Mouse (Mus musculus) brain, embryonic 14.5 days (tissue): ENCODE results near the gene Sema3g. TPM values are rescaled to one million over a fixed set of nuclear protein-coding genes. Genes with fewer than 3 reads are reported as not detected.

ENCODE experiments used
- DNase-seq: peaks from one replicate; pipeline ENCODE4 v3.0.0-alpha.2; 2011; ENCODE audit warnings: low read depth
- CTCF ChIP-seq: fragments of 200-500 bp; IDR thresholded peaks from 2 replicates; pipeline ENCODE4 v1.5.1; 2012; ENCODE audit warnings: inconsistent platforms, mild to moderate bottlenecking, moderate library complexity, borderline replicate concordance; ENCODE audit not compliant: insufficient read depth, insufficient read length; ENCODE audit errors: extremely low read depth
- POLR2A ChIP-seq: fragments of 200-500 bp; IDR thresholded peaks from 2 replicates; pipeline ENCODE4 v1.6.1; 2012; ENCODE audit warnings: mild to moderate bottlenecking, inconsistent platforms, borderline replicate concordance; ENCODE audit not compliant: poor library complexity, insufficient read depth, insufficient read length, severe bottlenecking; ENCODE audit errors: extremely low read depth
- polyA plus RNA-seq: library from polyadenylated mRNA; depleted of rRNA; stranded (reverse); fragments of >200 nt; gene quantifications from 2 replicates; pipeline ENCODE4 v1.2.3, GENCODE M21; 2012

The Sema3g gene
- polyA plus RNA-seq, 1 experiment, result 2.7 TPM

DNA sequence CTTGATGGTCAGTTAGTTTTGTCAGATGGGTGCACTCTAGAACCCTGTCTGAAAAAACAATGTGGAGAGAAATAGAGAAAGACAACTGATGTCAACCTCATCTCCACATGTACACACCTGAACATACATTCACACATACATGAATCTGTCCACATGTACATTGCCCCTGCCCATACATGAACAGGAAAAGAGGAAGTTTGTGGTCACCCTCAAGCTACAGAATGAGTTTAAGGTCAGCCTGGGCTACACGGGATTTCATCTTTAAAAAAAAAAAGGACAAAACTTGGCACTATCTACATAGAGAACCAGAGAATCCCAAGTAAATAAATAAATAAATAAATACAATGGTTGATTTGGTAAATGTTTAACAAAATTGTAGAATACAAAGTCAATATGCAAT lies 27.1 kb downstream of the Sema3g start:
- TF ChIP-seq POLR2A (no peak), CTCF (no peak)
- DNase-seq, result no peak

DNA sequence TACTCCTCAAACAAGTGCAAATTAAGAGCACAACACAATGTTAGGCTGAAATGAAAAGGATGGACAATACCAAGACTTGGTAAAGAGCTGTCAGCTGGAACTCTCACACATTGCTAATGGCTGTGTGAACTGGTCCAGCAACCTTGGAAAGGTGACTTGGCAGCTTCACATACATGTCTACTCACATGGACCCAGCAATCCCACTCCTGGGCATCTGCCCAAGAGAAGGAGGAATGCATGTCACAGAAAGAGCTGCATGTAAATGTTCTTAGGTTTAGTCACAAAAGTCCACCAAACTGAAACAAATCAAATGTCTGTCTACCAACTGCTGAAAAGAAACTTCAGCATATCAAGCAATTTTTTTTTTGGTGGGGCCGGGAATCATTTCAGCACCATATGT lies 28.3 kb downstream of the Sema3g start:
- no peak for DNase-seq
- TF ChIP-seq CTCF (no peak), POLR2A (no peak)

DNA sequence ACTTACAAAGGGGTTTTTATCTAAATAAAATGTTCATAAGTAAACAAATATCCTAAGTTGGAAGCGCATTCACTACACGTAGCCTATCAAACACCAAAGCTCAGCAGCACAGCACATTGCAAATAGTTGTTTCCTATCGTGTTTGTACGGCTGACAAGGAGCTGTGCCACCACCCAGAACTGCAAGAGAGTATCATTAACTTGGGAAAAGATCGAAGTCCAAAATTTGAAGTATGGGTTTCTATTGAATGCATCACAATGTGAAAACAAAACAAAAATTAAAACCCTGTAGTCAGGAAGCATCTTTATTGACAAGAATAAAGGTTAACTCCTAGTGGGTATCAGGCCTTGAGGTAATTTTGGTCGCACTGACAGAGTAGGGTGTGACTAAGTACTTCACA lies 30.7 kb downstream of the Sema3g start:
- no peak for TF ChIP-seq CTCF
- no peak for TF ChIP-seq POLR2A
- DNase-seq, result no peak

DNA sequence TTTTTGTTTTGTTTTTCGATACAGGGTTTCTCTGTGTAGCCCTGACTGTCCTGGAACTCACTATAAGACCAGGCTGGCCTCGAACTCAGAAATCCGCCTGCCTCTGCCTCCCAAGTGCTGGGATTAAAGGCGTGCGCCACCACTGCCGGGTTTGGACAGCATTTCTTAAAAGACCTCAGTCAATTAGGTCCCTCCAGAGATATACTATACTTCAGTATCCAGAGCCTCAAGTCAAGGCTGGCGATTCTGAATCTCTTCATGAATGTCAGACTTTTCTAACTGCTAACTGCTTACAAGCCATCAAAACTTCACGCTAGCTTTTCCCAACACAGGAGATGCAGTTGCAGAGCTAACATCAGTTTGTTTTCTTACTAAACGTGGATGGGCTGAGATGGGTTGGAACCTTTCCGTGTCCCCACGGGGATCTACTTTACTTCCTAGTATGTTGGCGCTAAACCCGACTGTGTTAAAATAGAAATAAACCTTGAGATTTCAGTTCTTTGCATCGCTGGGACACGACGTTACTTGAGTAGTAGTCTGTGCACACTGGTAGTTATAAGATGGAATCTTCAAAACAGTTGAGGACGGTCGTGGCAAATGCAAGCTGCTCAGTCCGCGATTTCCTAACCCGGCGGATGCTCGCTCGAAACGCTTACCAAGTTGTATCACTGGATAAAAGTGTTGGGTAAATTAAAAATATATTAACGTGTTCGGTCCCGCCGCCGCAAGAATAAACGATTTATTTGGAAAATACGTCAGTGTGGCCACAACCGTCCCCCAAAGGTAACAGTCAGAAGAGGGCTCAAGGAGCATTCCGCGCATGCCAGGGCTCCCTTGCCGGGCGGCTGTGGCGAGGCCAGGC lies 32.8 kb downstream of the Sema3g start:
- no peak for DNase-seq

DNA sequence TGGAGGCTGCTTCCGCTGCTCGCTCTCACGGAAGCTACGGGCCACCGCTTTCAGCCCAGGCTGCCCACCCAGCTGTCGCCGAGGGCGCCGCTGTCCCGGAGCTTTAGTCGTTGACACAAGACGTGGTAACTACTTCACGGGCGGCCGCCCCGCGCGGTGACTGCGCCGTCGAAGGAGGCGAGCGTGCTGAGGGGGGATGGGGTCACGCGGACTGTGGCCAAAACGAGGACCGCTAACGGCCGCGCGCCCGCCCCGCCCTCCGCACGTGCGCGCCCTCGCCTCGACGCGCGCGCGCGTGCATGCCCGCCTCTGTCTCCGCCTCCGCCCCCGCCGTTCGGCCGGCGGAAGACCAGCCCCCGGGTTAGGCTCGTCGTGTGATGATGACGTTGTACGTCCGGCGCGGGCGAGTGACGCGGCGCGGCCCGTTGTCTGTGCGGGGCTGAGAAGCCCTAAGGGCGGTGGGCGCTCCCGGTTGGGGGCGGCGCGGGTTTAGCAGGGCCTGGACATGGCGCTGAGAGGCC lies 33.5 kb downstream of the Sema3g start, which contains the start of the genes Phf7 and Bap1:
Phf7 (minus strand) TSS at position 234 of the 521 bp plus-strand sequence.
Bap1 (plus strand) TSS at position 367 of the 521 bp plus-strand sequence.
- TF ChIP-seq POLR2A (peak; percentile 82), CTCF (no peak)
- peak; percentile 98 for DNase-seq

More for the DNA sequence above, 32.8 kb downstream of the Sema3g start:
- TF ChIP-seq CTCF (no peak), POLR2A (no peak)

DNA sequence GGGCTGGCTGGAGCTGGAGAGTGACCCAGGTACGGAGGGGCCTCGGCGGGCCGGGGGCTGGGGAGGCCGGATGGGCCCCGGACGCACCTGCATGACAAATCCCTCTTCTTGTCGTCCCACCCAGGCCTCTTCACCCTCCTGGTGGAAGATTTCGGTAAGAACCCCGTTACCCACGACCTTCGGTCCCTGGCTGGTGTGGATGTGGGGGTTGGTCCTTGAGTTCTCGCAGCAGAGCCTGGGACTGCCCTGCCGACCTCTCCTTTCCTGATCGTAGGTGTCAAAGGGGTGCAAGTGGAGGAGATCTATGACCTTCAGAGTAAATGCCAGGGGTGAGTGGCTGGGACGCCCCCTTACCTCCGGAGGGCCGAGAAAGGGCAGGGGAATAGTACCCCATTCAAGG lies 34.0 kb downstream of the Sema3g start:
- no peak for DNase-seq
- no peak for TF ChIP-seq CTCF
- TF ChIP-seq POLR2A, result no peak

DNA sequence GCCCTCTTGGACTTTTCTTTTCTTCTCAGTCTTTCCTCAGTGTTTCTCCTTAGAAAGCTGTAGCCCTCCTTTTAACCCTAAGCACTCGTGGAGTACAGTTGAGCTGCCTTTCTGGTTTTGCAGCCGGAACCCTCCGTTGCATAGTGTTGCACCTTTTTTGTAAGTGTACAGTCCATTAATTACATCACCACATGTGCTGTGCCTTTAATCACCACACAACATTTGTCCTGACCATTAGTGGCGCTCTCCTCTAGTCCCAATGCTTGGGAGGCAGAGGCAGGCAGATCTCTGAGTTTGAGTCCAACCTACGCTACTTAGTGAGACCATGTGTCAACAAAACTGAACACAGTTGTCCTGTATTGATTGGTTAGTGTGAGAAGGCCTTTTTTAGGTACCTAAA lies 34.4 kb downstream of the Sema3g start:
- no peak for TF ChIP-seq CTCF
- TF ChIP-seq POLR2A, result no peak
- DNase-seq, result no peak

DNA sequence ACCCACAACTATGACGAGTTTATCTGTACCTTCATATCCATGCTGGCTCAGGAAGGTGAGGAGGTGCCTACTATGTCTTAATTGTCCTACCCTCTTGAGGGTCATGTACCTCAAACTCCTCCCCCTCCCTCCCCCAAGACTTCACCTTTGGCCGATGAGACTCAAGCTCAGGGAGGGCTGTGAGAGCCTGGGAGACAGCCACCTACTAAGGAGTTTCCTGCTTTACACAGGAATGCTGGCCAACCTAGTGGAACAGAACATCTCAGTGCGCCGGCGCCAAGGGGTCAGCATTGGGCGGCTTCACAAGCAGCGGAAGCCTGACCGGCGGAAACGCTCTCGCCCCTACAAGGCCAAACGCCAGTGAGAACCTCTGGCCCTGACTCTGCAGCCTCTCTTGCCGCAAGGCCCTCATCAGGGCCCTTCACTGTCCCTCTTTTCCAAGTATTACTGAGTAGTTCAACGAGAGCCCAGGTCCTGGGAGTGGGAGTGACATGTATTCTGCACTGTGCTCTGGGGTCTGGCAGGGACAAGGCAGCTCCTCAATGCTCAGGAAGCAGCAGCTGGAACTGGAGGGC lies 40.9 kb downstream of the Sema3g start:
- TF ChIP-seq POLR2A, result no peak
- no peak for TF ChIP-seq CTCF
- no peak for DNase-seq

DNA sequence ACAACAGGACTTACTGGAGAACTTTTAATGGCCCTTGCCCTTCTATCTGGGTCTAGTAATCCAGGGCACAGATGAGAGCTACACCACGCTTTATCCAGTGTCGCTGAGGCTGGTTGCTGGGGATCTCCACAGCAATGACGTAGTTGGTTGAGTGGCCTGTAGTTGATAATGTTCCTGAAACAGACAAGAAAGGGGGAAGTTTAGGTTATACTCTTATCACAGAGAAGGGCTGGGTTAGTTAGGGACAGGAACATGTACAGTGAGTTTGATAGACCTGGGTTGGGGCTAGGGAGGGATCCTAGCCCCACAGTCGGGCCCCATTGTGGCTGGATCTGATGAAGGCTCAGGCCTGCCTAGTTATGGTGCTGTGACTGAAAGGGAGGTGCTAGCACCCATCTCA lies 42.7 kb downstream of the Sema3g start:
- TF ChIP-seq CTCF (no peak), POLR2A (no peak)
- DNase-seq, result no peak

DNA sequence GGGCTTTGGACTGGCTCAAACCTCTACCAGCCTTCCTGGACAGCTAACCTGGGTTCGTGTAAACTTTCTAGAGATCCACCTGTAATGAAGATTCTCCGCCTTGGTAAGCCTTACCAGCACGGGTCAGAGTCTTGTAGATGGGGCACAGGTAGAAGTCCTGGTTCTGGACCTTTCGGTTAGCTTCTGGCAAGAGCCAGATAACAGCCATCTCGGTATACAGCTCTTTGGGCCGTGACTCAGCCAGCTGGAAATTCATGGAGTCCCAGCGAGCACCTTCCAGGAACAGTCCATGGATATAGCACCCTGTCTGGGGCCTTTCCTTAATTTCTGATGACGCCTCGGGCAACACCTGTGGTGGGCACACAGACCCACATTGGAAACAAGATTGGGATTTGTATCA lies 43.3 kb downstream of the Sema3g start:
- TF ChIP-seq CTCF (no peak), POLR2A (no peak)
- DNase-seq, result no peak

DNA sequence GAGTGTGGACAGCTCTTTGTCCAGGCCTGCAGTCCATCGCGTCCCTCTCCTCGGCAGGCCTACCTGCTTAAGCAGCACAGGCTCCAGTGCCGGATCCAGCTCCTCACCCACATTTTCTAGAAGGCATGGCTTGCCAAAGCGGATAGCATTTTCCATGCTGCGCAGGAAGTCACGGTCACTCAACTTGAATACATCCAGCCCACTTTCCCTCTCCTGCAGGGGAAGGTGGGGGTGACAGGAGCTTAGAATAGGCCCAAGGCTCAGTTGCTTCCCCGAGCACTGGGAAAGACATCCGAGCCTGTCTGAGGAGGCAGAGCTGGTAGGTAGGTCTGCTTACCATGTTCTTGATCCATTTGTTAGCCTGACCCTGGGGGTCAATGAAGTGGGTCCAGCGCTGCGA lies 50.0 kb downstream of the Sema3g start:
- no peak for DNase-seq
- TF ChIP-seq POLR2A, result no peak
- TF ChIP-seq CTCF, result no peak
